Mouse (Mus musculus): Measurements from ENCODE around the gene Brd2.

GRCm38 (mm10) chr17:34077549-34077948 lies 44.9 kb downstream of the Brd2 start:
- no peak for TF ChIP-seq HCFC1 (IDR thresholded peaks at IDR 0.05; ENCODE audit: borderline replicate concordance, insufficient read depth, low read length)
- TF ChIP-seq ZNF384 (IDR thresholded peaks at IDR 0.05; ENCODE audit: low read depth, low read length) = no peak
- no peak for TF ChIP-seq MAFK (IDR thresholded peaks at IDR 0.05; ENCODE audit: insufficient read depth, low read depth, low read length)
- TF ChIP-seq CHD2 (IDR thresholded peaks at IDR 0.05; ENCODE audit: low read depth, low read length) = no peak
- TF ChIP-seq ZC3H11A (IDR thresholded peaks at IDR 0.05; ENCODE audit: borderline replicate concordance, low read depth, low read length) = no peak

Measured in ES-E14 (cell line).